Mouse (Mus musculus): ENCODE results near the gene Cadps2. TPM values are rescaled to one million over a fixed set of nuclear protein-coding genes. Genes with fewer than 3 reads are reported as not detected.

The Cadps2 gene
- polyA plus RNA-seq, 1 experiment from 2014 or later, result 0.23 TPM

GRCm38 (mm10) chr6:23810087-23810486, 29.1 kb downstream of the Cadps2 start:
- 74% methylated on average over 1 of the region's 1 CpGs for WGBS
- Histone ChIP-seq H3K36me3 (ENCODE audit: control insufficient read depth, insufficient read depth, low read length) (no peaks in the 10 kb centered on the region), H3K4me3 (ENCODE audit: low read depth, low read length) (no peak overlapping the region), H3K27me3 (replicated peaks; ENCODE audit: control insufficient read depth, insufficient read depth, low read length) (no peaks in the 10 kb centered on the region), H3K4me1 (replicated peaks; ENCODE audit: control insufficient read depth, insufficient read depth, low read length) (no peaks in the 10 kb centered on the region), H3K4me2 (no peak overlapping the region), H3K9ac (ENCODE audit: low read depth, low read length) (no peak overlapping the region), H3K9me3 (ENCODE audit: control insufficient read depth, low read length) (no peaks in the 10 kb centered on the region), H3K27ac (ENCODE audit: low read depth, low read length) (no peak overlapping the region)
- DNase-seq (ENCODE audit: low spot score), result no peak
- no peak for ATAC-seq (replicated peaks; ENCODE audit: low FRiP score)

DNA sequence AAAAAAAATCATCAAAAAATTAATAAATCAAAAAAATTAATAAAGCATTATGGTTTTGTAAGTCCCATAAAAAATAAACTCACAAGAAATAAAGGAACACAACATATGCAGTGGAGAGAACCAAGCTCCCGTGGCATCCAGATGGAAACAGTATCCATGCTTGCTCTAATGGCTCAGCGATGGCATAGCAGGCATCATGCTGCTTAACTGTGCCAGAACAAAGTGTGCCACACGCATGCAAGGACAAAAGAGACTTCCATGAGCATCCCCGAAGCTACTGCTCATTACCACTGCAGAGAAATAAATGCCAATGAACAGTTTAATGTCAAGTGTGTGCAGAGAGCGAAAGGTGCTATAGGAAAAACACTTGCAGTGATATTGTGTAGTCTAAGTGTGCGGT, 29.9 kb downstream of the Cadps2 start:
- no peak for DNase-seq (ENCODE audit: low spot score)
- H3K4me3 ChIP-seq (ENCODE audit: low read depth, low read length), result no peak overlapping the region
- 80% methylated on average over 6 of the region's 6 CpGs for WGBS
- no peak overlapping the region for H3K27ac ChIP-seq (ENCODE audit: low read depth, low read length)
- no peak for ATAC-seq (replicated peaks; ENCODE audit: low FRiP score)
- H3K9ac ChIP-seq (ENCODE audit: low read depth, low read length), result no peak overlapping the region
- no peaks in the 10 kb centered on the region for H3K9me3 ChIP-seq (ENCODE audit: control insufficient read depth, low read length)
- H3K4me1 ChIP-seq (replicated peaks; ENCODE audit: control insufficient read depth, insufficient read depth, low read length), result no peaks in the 10 kb centered on the region
- no peaks in the 10 kb centered on the region for H3K27me3 ChIP-seq (replicated peaks; ENCODE audit: control insufficient read depth, insufficient read depth, low read length)
- H3K36me3 ChIP-seq (ENCODE audit: control insufficient read depth, insufficient read depth, low read length), result no peaks in the 10 kb centered on the region
- no peak overlapping the region for H3K4me2 ChIP-seq

- H3K4me3 ChIP-seq (ENCODE audit: low read depth, low read length), result no peak overlapping the region
- 88% methylated on average over 7 of the region's 7 CpGs for WGBS
These were observed 33.9 kb downstream of the Cadps2 start for GRCm38 (mm10) chr6:23805333-23805732.

DNA sequence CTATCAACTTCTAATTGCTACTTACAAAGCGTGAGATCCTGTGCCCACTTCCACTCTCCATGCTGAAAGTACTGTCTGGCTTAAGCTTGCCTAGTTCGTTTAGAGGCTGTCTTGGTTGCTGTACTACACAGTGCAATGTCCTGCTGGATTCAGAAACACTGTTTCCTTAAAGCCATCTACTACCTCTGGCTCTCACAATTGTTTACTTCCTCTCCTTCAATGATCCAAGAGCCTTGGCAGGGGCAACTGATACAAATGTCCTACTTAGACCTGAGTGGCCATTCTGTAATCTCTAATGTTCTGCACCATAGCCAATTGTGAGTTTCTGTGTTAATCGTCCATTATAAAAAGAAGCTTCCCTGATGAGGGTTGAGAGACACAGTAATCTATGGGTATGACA, 47.4 kb downstream of the Cadps2 start:
- DNase-seq (ENCODE audit: low spot score) (no peak), ATAC-seq (replicated peaks; ENCODE audit: low FRiP score) (no peak)
- Histone ChIP-seq H3K4me1 (replicated peaks; ENCODE audit: control insufficient read depth, insufficient read depth, low read length) (no peaks in the 10 kb centered on the region), H3K9me3 (ENCODE audit: control insufficient read depth, low read length) (no peaks in the 10 kb centered on the region), H3K27ac (ENCODE audit: low read depth, low read length) (no peak overlapping the region), H3K36me3 (ENCODE audit: control insufficient read depth, insufficient read depth, low read length) (no peaks in the 10 kb centered on the region), H3K27me3 (replicated peaks; ENCODE audit: control insufficient read depth, insufficient read depth, low read length) (no peaks in the 10 kb centered on the region), H3K4me3 (ENCODE audit: low read depth, low read length) (no peak overlapping the region), H3K4me2 (no peak overlapping the region), H3K9ac (ENCODE audit: low read depth, low read length) (no peak overlapping the region)
- 71% methylated on average over 3 of the region's 3 CpGs for WGBS

More at GRCm38 (mm10) chr6:23805333-23805732, 33.9 kb downstream of the Cadps2 start:
- DNase-seq (ENCODE audit: low spot score) (no peak), ATAC-seq (replicated peaks; ENCODE audit: low FRiP score) (no peak)
- H3K9ac ChIP-seq (ENCODE audit: low read depth, low read length), result no peak overlapping the region
- no peak overlapping the region for H3K27ac ChIP-seq (ENCODE audit: low read depth, low read length)
- H3K9me3 ChIP-seq (ENCODE audit: control insufficient read depth, low read length), result no peaks in the 10 kb centered on the region
- no peaks in the 10 kb centered on the region for H3K4me1 ChIP-seq (replicated peaks; ENCODE audit: control insufficient read depth, insufficient read depth, low read length)
- H3K27me3 ChIP-seq (replicated peaks; ENCODE audit: control insufficient read depth, insufficient read depth, low read length), result no peaks in the 10 kb centered on the region
- H3K36me3 ChIP-seq (ENCODE audit: control insufficient read depth, insufficient read depth, low read length), result no peaks in the 10 kb centered on the region
- no peak overlapping the region for H3K4me2 ChIP-seq

DNA sequence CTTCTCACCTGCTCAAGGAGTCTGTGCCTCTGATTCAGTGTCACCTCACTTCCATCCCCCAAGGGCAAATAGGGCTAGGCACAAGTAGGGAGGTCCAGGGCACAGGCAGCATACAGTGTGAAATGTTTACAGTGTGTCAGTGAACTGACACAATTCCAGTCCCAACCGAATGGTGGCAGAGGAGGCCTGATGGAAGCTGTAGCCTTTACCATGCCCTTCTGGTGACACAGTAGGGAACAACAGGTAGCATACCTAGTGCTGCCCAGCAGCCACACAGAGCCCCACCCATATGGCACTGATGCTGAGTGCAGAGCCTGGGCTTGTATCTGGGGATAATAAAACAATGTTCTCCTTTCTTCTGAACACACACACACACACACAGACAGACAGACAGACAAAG, 61.6 kb downstream of the Cadps2 start:
- DNase-seq (ENCODE audit: low spot score) (no peak), ATAC-seq (replicated peaks; ENCODE audit: low FRiP score) (no peak)
- 52% methylated on average over 1 of the region's 1 CpGs for WGBS
- Histone ChIP-seq H3K4me1 (replicated peaks; ENCODE audit: control insufficient read depth, insufficient read depth, low read length) (no peaks in the 10 kb centered on the region), H3K9me3 (ENCODE audit: control insufficient read depth, low read length) (no peaks in the 10 kb centered on the region), H3K36me3 (ENCODE audit: control insufficient read depth, insufficient read depth, low read length) (no peaks in the 10 kb centered on the region), H3K27ac (ENCODE audit: low read depth, low read length) (no peak overlapping the region), H3K4me3 (ENCODE audit: low read depth, low read length) (no peak overlapping the region), H3K4me2 (no peak overlapping the region), H3K27me3 (replicated peaks; ENCODE audit: control insufficient read depth, insufficient read depth, low read length) (no peaks in the 10 kb centered on the region), H3K9ac (ENCODE audit: low read depth, low read length) (no peak overlapping the region)

- no peak overlapping the region for H3K4me2 ChIP-seq
- no peaks in the 10 kb centered on the region for H3K9me3 ChIP-seq (ENCODE audit: control insufficient read depth, low read length)
- no peaks in the 10 kb centered on the region for H3K27me3 ChIP-seq (replicated peaks; ENCODE audit: control insufficient read depth, insufficient read depth, low read length)
- H3K4me3 ChIP-seq (ENCODE audit: low read depth, low read length), result no peak overlapping the region
- no peak for ATAC-seq (replicated peaks; ENCODE audit: low FRiP score)
- H3K9ac ChIP-seq (ENCODE audit: low read depth, low read length), result no peak overlapping the region
- H3K36me3 ChIP-seq (ENCODE audit: control insufficient read depth, insufficient read depth, low read length), result no peaks in the 10 kb centered on the region
- no peak overlapping the region for H3K27ac ChIP-seq (ENCODE audit: low read depth, low read length)
- no peaks in the 10 kb centered on the region for H3K4me1 ChIP-seq (replicated peaks; ENCODE audit: control insufficient read depth, insufficient read depth, low read length)
- DNase-seq (ENCODE audit: low spot score), result no peak
- 57% methylated on average over 3 of the region's 3 CpGs for WGBS
These were observed 77.0 kb downstream of the Cadps2 start for GRCm38 (mm10) chr6:23762204-23762603.

- Histone ChIP-seq H3K4me3 (ENCODE audit: low read depth, low read length) (no peak overlapping the region), H3K27me3 (replicated peaks; ENCODE audit: control insufficient read depth, insufficient read depth, low read length) (no peaks in the 10 kb centered on the region), H3K27ac (ENCODE audit: low read depth, low read length) (no peak overlapping the region), H3K9ac (ENCODE audit: low read depth, low read length) (no peak overlapping the region), H3K4me1 (replicated peaks; ENCODE audit: control insufficient read depth, insufficient read depth, low read length) (no peaks in the 10 kb centered on the region), H3K4me2 (no peak overlapping the region), H3K36me3 (ENCODE audit: control insufficient read depth, insufficient read depth, low read length) (no peaks in the 10 kb centered on the region), H3K9me3 (ENCODE audit: control insufficient read depth, low read length) (no peaks in the 10 kb centered on the region)
- 72% methylated on average over 2 of the region's 2 CpGs for WGBS
- ATAC-seq (replicated peaks; ENCODE audit: low FRiP score) (no peak), DNase-seq (ENCODE audit: low spot score) (no peak)
These were observed 81.0 kb downstream of the Cadps2 start for GRCm38 (mm10) chr6:23758249-23758648.

DNA sequence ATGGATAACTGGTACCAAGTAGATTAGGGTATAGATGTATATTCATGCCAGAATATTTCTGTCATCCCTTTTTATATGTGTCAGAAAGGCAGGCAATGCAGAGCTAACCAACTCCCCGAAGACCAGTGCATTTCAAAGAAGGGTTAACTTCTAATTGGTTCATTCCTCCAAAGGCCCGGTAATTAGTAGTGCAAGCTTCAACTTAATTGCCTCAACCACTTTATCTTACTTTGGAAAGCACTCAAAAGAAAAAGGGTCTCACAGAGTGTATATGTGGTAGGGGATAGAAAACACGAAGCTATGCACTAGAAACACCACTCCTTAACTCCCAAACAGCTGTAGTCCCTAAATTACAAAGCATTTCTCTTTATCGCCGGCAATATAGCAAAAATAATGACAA, 90.4 kb downstream of the Cadps2 start:
- no peaks in the 10 kb centered on the region for H3K4me1 ChIP-seq (replicated peaks; ENCODE audit: control insufficient read depth, insufficient read depth, low read length)
- no peaks in the 10 kb centered on the region for H3K36me3 ChIP-seq (ENCODE audit: control insufficient read depth, insufficient read depth, low read length)
- H3K9me3 ChIP-seq (ENCODE audit: control insufficient read depth, low read length), result no peaks in the 10 kb centered on the region
- H3K4me2 ChIP-seq, result no peak overlapping the region
- ATAC-seq (replicated peaks; ENCODE audit: low FRiP score), result no peak
- 78% methylated on average over 5 of the region's 5 CpGs for WGBS
- no peak overlapping the region for H3K9ac ChIP-seq (ENCODE audit: low read depth, low read length)
- H3K4me3 ChIP-seq (ENCODE audit: low read depth, low read length), result no peak overlapping the region
- no peak overlapping the region for H3K27ac ChIP-seq (ENCODE audit: low read depth, low read length)
- no peaks in the 10 kb centered on the region for H3K27me3 ChIP-seq (replicated peaks; ENCODE audit: control insufficient read depth, insufficient read depth, low read length)
- DNase-seq (ENCODE audit: low spot score), result no peak

DNA sequence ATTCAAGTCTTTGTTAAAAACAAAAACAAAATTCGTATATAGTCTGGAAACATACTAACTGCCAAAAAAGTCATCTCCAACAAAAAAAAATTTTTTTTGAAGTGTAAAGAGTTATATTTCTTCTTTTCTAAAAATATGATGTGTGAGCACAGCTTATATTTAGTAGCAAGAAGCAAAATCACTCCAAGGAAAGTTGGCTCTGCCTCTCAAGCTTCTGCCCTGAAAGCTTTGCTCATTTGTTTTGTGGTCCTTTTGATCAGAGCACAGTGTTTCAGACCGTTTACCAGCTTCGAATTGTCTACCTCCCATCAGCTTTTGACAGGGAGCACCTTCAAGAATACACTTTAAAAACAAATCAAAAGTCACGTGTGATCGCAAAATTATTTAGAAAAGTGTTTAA, 99.2 kb downstream of the Cadps2 start:
- no peak overlapping the region for H3K27ac ChIP-seq (ENCODE audit: low read depth, low read length)
- no peak overlapping the region for H3K4me3 ChIP-seq (ENCODE audit: low read depth, low read length)
- DNase-seq (ENCODE audit: low spot score) (no peak), ATAC-seq (replicated peaks; ENCODE audit: low FRiP score) (no peak)
- H3K4me2 ChIP-seq, result no peak overlapping the region
- no peak overlapping the region for H3K9ac ChIP-seq (ENCODE audit: low read depth, low read length)
- WGBS, result 69% methylated on average over 5 of the region's 5 CpGs
- no peaks in the 10 kb centered on the region for H3K27me3 ChIP-seq (replicated peaks; ENCODE audit: control insufficient read depth, insufficient read depth, low read length)
- H3K9me3 ChIP-seq (ENCODE audit: control insufficient read depth, low read length), result no peaks in the 10 kb centered on the region
- H3K36me3 ChIP-seq (ENCODE audit: control insufficient read depth, insufficient read depth, low read length), result no peaks in the 10 kb centered on the region
- no peaks in the 10 kb centered on the region for H3K4me1 ChIP-seq (replicated peaks; ENCODE audit: control insufficient read depth, insufficient read depth, low read length)
